Mouse (Mus musculus): Measurements from ENCODE around the gene Osbp.

The Osbp gene

DNA sequence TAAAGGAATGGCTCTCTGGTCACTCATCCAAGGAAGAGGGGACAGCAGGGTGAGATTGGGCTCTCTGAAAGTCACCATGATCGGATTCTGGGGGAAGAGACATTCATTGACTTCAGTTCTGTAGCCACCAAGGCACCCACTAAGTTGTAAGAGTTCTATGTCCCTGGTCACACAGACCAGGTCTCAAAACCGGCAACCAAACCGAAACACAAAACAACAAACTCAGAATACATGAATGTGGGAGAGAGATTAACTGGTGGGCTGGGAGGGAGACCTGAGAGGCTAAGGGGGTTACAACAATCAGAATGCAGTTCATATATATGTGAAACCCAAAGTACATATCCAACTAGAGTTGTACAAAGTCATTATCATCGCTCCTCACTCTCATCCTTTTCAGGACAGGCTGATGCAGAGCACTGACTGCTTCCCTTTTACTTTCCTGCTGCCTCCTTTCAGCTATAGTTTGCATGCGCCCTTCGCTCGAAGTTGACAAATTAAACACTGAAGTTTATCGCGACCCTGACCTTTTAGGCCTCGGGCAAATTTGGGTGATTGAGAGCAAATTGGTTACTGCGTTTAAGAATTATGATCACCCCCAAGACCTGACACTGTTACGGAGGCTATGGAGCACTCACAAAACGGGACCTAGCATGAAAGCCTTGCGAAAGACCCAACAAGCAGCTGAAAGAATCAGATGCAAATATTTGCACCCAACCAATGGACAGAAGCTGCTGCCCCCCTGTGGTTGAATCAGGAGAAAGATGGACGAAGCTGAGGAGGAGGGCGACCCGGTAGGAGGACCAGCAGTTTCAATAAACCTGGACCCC, 41.6 kb downstream of the Osbp start:
- in situ Hi-C loops (cut with MboI; ENCODE audit: low pct_unique_long_range_greater_than_20kb in 1 of 2, low sequenced_read_pairs in 2 of 2, unreplicated experiment in 1 of 2) = no loop called here

DNA sequence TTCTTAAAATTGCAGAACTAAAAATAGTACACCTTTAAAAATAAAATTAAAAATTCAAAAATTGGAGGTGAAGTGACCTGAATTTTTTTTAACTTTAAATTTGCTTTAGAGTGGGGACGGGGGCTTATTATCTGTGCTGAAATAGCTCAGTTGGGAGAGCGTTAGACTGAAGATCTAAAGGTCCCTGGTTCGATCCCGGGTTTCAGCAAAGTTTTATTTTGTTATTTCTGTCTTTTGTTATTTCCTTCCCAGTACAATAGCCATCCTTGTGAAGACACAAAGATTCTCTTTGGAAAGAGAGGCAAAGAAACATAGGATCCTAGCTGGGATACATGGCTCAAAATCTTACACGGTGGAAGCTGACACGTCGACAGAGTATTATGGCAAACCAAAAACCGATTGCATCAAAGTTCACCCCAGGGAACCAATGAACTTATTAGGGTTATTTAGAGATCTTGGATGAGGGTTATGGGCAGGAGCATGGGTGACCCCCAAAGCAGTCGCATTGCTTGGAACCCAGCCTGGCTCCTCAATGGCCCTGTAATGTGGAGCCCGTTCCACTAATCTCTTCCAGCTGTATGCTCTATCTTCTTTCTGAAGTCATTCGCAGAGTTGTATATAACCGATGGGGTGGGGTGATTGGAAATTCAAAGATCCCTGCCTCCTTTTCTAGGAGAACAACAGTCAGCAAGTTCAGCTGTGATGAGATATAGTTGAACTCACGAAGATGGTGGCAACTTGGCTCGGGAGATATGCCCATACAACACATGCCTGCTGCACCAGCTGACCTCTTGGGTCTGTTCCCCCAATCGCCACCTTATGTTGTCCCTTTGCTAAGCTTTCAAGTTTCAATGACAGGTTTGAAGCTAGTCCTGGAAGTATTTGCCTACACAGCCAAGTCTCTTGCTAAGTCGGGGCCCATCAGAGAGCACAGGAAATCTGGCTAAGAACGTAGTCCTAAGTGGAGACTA, 43.0 kb downstream of the Osbp start:
- in situ Hi-C loops (cut with MboI; ENCODE audit: low pct_unique_long_range_greater_than_20kb in 1 of 2, low sequenced_read_pairs in 2 of 2, unreplicated experiment in 1 of 2) = no loop called here

DNA sequence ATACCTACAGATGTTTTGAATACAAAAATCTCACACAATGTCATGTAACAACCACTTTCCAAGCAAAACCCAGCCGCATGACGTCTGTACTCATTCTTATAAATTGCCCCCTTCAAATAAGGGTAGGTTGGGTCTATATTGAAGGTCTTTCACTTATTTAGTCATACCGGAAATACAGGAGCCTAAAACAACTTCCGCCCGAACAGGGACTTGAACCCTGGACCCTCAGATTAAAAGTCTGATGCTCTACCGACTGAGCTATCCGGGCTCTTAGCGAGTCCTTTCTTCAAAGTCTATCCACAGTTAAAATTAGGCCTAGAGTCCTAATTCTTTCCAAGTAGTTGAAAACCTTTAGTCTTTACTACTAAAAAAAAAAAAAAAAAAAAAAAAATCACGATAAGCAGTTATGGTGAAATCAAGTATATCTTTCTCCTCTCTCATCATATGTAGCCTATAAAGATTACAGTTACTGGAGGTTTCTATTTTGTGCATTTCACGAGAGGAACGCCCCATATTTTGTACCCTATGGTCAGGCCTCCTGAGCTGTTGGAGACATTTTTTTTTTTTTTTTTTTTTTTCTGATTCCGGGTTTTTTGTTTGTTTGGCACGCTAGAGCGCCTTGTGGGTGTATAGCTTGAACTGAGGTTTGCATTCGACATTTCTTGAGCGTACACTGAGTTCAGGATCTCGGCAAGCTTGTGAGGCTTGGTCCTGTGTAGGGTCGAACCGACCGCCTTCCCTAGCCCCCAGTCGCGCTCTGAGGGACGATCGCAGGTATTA, 44.0 kb downstream of the Osbp start:
- in situ Hi-C loops (cut with MboI; ENCODE audit: low pct_unique_long_range_greater_than_20kb in 1 of 2, low sequenced_read_pairs in 2 of 2, unreplicated experiment in 1 of 2) = loop anchor here in 1 of 2 experiments (10.0 kb wide), 1 partner anchor 405 kb away; the partner anchor contains the start of gene Ms4a6d

DNA sequence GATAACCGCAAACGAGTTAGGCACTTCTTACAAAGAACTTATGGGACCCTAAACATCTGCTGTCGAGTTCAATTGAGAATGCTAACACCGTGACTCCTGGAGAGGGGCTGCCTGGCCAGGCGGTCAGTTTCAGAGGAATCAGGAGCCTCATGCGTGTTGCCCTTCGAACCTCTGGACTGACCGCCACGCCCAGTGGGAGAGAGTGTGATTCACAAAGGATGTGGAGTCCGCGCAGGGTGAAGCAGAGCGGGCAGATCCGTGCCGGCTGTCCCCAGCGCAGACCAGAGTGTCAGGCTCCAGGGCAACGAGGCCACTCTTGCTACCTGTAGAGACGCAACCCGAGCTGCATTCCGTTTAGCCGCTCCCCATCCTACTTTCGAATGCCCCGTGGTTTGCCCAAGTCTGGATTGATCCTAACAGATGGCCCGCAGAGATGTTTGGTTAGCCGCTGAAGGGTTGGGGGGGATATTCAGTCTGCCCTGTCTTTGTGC, 44.6 kb downstream of the Osbp start:
- in situ Hi-C loops (cut with MboI; ENCODE audit: low pct_unique_long_range_greater_than_20kb in 1 of 2, low sequenced_read_pairs in 2 of 2, unreplicated experiment in 1 of 2) = loop anchor here in 1 of 2 experiments (10.0 kb wide), 1 partner anchor 406 kb away; the partner anchor contains the start of gene Ms4a6d

DNA sequence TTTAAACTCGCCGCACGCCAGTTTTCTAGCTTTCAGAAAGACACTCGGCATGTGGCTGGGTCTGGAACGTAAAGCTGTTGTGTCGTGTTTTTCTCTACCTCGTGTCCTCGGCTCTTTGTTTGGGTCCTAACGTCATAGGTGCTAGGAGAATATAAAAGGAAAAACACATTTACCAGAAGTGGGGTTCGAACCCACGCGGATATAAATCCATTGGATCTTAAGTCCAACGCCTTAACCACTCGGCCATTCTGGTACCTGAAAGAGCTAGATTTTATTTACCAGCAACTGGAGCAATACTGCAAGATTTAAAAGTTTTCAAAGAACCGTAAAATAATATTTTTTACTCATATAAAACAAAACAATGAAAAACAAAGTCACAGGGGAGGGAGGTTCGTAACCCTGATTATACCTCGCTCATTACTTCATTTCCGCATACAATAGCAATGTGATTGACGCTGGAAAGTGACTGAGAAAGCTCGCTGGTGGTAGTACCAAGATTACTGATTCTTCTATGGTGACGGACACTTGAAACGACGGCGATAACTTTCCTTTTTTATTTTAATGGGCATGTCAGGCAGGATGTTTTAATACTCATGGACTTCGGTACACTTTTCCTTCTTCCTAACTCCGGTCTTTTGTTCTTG, 45.3 kb downstream of the Osbp start:
- in situ Hi-C loops (cut with MboI; ENCODE audit: low pct_unique_long_range_greater_than_20kb in 1 of 2, low sequenced_read_pairs in 2 of 2, unreplicated experiment in 1 of 2) = loop anchor here in 1 of 2 experiments (10.0 kb wide), 1 partner anchor 406 kb away; the partner anchor contains the start of gene Ms4a6d

DNA sequence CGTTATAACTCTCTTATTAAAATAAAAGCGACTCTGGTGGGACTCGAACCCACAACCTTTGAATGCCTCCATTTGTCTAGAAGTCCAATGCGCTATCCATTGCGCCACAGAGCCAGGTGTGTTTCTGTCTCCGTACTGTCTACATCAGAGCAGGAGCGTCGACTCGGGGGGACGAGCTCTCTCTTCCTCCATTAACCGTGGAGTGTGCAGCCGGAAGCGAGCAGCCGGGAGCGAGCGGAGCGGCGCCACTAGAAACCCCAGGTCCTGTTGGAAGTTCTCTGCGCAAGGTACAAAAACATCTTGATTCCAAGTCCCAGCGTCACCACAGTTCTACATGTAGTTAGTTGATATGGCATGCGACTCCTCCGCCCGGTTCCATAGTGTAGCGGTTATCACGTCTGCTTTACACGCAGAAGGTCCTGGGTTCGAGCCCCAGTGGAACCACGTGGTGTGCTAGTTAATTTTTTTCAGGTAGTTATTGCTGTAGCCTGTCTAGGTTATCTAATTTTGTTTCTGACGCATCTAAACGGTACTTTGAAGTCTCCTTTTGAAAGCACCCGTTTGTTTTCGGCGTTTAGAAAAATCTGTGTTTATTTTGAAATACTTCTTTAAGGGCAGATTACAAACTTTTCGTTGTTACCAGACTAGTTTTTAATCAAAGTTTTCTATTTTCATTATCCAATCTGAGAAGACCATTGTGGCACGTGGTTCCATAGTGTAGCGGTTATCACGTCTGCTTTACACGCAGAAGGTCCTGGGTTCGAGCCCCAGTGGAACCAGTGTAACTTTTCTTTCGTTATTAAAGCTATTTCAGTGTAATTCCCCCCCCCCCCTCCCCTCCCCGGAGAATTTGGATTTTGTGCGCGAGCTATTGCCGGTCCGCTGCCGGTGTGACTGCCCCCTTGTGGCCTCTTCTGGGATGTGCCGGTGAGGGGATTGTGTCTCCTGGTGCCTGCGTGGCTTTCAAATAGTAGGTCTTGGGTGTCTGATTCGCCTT, 46.1 kb downstream of the Osbp start:
- in situ Hi-C loops (cut with MboI; ENCODE audit: low pct_unique_long_range_greater_than_20kb in 1 of 2, low sequenced_read_pairs in 2 of 2, unreplicated experiment in 1 of 2) = loop anchor here in 1 of 2 experiments (10.0 kb wide), 1 partner anchor 407 kb away; the partner anchor contains the start of gene Ms4a6d

DNA sequence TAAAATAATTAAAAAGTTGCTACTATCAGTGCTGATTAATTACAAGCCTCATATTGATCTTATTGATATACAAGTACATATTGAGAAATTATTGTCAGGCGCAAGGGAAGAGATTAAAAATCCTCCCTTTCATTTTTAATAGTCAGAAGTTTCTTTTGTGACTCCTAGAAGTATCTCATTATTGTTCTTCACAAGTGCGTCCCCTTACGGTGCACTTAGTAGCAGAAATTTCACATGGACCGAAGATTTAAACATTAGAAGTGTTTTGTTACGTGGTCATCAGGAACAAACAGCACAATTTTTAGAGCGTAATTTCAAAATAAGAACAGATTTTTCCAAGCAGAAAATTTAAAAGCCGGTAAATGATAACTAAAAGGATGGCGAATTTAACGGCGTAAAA, 46.9 kb downstream of the Osbp start:
- in situ Hi-C loops (cut with MboI; ENCODE audit: low pct_unique_long_range_greater_than_20kb in 1 of 2, low sequenced_read_pairs in 2 of 2, unreplicated experiment in 1 of 2) = loop anchor here in 1 of 2 experiments (10.0 kb wide), 1 partner anchor 408 kb away; the partner anchor contains the start of gene Ms4a6d

DNA sequence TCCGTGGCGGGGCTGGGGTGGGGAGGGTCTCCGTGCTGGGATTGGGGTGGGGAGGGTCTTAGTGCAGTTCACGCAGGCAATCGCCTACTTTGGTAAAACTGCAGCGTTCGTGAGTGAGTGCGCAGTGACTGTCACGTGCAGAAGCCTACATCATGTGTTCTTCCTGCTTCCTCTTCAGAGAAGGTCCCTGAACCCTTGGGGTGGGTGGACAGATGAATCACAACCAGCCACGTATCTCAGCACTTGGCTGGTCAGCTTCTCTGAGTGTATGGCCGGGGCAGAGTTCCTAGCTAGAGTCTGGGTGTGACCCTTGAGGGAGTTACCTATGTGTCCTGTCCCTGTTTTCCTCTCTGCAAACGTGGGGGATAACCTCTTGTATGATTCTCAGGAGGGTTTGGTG, 47.5 kb downstream of the Osbp start:
- in situ Hi-C loops (cut with MboI; ENCODE audit: low pct_unique_long_range_greater_than_20kb in 1 of 2, low sequenced_read_pairs in 2 of 2, unreplicated experiment in 1 of 2) = loop anchor here in 1 of 2 experiments (10.0 kb wide), 1 partner anchor 408 kb away; the partner anchor contains the start of gene Ms4a6d

DNA sequence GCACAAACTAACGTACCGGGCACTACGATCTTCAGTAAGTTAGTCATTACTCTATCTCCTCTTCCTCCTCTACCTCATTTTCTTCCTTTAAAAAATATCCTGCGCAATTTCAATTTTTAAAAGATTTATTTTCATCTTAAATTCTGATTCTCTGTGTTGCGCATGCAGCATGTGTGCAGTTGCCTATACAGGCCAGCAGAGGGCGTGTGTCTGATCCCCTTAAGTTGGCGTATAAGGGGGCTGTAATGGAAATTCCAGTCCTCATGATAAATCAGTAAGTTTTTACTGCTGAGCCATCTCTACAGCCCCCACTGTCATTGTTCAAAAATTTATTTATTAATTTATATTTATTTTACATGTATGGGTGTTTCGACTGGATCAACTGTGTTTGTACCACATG, 50.0 kb downstream of the Osbp start:
- in situ Hi-C loops (cut with MboI; ENCODE audit: low pct_unique_long_range_greater_than_20kb in 1 of 2, low sequenced_read_pairs in 2 of 2, unreplicated experiment in 1 of 2) = loop anchor here in 1 of 2 experiments (10.0 kb wide), 1 partner anchor 411 kb away; the partner anchor contains the start of gene Ms4a6d

DNA sequence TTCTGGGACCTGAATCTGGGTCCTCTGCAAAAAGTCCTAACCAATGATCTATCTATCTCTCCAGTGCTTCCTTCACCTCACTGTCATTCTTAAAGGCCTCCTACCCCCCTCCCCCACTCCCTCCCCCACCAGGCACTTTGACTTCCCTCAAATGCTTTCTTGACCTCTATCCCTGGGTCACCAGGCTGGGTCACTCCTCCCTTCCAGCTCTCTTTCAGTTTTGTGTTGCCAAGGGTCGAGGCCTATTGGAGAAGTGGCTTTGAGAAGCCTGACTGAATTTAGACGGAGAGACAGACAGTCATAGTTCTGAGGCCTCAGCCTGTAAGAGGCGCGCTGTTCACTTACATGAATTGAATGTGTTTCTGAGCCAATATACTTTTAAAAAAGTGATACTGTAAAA, 50.5 kb downstream of the Osbp start:
- in situ Hi-C loops (cut with MboI; ENCODE audit: low pct_unique_long_range_greater_than_20kb in 1 of 2, low sequenced_read_pairs in 2 of 2, unreplicated experiment in 1 of 2) = loop anchor here in 1 of 2 experiments (10.0 kb wide), 1 partner anchor 411 kb away; the partner anchor contains the start of gene Ms4a6d

DNA sequence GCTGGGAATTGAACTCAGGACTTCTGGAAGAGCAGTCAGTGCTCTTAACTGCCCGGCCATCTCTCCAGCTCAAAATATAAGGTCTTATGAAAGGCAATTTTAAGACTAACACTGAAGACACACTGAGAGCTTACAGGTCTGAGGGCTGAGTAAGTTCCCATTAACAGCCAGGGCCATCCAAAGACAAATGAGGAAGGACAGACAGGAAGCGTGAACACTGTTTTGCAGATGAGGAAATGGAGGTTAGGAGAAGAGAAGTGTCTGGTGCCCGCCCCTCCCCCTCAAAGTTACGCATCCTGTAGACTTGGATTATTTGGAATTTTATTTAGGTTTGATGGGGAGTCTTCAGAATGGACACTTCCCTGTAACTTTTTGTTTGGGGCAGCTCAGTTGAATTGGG, 58.4 kb downstream of the Osbp start:
- in situ Hi-C loops (cut with MboI; ENCODE audit: low pct_unique_long_range_greater_than_20kb in 1 of 2, low sequenced_read_pairs in 2 of 2, unreplicated experiment in 1 of 2) = no loop called here

DNA sequence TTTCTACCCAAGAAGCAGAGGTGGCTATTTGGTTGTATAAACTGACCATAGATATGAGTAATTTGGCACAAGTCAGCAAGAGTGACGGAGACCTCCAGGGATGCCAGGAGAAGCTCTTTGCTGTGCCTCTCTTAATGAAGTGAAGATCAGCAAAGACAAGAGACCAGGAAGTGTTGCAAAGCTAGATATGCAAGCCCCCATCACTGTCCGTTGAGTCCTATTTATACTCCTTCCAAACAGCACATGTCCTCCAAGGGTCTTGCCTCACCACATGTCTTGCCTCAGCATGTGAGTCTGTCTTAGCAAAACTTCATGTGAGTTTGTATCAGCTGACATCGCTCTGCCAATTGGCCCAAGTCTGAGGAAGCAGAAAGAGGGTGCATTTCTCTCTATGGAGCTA, 59.6 kb downstream of the Osbp start:
- in situ Hi-C loops (cut with MboI; ENCODE audit: low pct_unique_long_range_greater_than_20kb in 1 of 2, low sequenced_read_pairs in 2 of 2, unreplicated experiment in 1 of 2) = no loop called here

DNA sequence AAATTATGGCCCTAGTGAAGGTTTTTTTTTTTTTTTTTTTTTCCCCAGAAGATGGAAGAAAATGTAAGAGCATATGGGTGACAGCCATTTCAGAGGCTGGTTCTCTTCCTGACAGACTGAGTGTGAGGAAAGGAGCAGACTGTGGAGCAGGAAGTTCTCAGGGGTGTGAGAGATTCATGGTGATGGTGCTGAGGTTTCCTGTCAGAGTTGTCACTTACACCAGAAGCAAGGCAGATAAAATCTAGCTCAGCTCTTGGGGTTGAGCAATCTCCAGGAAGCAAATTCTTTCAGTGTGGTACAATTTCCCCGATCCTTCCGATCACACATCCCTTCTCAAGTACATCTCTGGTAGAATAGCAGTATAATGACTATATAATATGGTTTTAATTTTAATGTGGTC, 60.9 kb downstream of the Osbp start:
- in situ Hi-C loops (cut with MboI; ENCODE audit: low pct_unique_long_range_greater_than_20kb in 1 of 2, low sequenced_read_pairs in 2 of 2, unreplicated experiment in 1 of 2) = no loop called here

DNA sequence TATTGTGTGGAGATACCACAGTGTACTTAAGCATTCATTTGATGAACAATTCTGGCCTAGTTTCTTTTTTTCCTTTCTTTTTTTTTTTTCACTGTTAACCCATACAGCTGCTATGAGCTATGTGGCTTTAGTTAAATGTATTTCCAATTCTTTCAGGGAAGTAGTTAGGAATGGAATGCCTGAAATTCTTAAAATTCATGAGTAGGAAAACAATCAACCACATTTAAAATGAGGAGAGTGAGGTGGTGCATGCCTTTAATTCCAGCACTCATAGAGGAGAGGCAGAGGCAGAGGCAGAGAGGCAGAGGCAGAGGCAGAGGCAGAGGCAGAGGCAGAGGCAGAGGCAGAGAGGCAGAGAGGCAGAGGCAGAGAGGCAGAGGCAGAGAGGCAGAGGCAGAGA, 72.0 kb downstream of the Osbp start:
- in situ Hi-C loops (cut with MboI; ENCODE audit: low pct_unique_long_range_greater_than_20kb in 1 of 2, low sequenced_read_pairs in 2 of 2, unreplicated experiment in 1 of 2) = no loop called here

DNA sequence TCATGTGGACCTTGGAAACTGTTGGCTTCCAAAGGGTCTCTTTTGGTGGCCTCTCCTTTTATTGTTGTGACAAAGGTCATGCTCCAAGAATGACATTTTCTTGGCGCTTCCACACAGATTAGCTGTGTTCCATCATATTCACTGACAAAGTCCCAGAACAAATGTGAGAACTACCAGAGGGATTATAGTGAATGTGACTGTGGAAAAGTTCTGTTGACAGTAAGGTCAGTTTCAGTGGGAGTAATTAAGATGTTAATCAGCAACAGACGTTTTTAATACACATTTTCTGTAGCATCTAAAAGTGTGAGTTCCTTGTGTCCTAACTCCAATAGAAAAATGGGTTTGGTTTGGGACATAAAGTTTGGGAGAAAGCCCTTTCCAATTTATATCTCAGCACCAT, 75.5 kb downstream of the Osbp start, which contains the start of gene Olfr1423:
Gene Olfr1423, minus strand, starts transcription at position 101 of the 400 bp plus-strand sequence.
- in situ Hi-C loops (cut with MboI; ENCODE audit: low pct_unique_long_range_greater_than_20kb in 1 of 2, low sequenced_read_pairs in 2 of 2, unreplicated experiment in 1 of 2) = no loop called here

DNA sequence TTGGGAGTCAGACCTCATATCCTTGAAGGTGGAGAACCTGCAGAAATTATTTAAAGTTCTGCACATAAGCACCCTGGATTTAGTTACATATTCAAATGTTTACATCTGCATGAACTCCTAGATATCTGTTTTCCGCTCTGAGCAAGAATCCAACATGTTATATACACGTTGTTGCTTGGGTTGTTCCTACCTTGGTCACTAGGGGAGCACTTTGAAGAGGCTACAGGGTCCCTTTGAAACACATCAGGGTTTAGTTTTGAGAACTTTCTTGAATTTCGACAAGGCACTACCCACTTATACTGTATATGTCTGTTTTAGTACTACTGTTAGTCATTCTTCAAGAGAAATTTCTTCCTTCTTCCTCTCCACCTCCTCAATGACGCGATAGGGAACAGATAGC, 77.4 kb downstream of the Osbp start:
- in situ Hi-C loops (cut with MboI; ENCODE audit: low pct_unique_long_range_greater_than_20kb in 1 of 2, low sequenced_read_pairs in 2 of 2, unreplicated experiment in 1 of 2) = no loop called here
